Mouse (Mus musculus): ENCODE results near the gene Gm4302.
"Not testable (repeated sequence)": the region's sequence is repeated elsewhere in the genome, so short reads cannot be mapped to it uniquely, and the experiment has no call there.

DNA sequence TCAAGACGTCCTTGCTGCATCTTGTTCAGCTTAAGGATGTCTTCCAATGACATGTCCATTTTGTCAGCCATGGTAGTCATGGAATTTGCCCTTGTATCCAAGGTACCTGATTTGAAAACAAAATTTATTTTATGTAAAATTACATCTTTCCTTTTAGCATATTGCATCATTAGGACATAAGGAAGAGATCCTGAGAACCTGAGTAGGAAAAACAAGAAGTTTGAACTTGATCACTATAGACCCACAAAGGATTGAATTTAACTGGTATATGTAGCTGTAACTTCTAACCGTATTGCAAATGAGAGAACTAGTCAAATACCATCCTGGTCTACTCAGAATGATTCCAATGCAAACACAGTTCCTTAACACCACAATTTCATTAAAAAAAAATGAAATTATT is 41.8 kb downstream of the Gm4302 start, which contains the start of gene Gm4312:
- not testable (repeated sequence) for TF ChIP-seq CTCF (IDR thresholded peaks at IDR 0.05; ENCODE audit: low read depth); EP300 (optimal IDR thresholded peaks at IDR 0.05)
